Mouse (Mus musculus): ENCODE measurements around the gene Zfp398.
A peak's percentile ranks its signal among the peaks of the same experiment; 100 is the strongest.
"Not testable (repeated sequence)": the region's sequence is repeated elsewhere in the genome, so short reads cannot be mapped to it uniquely, and the experiment has no call there.

The Zfp398 gene

GRCm38 (mm10) chr6:47821776-47822175, 13.7 kb upstream of the Zfp398 start:
- no peak for DNase-seq (ENCODE audit: extremely low read depth, low read depth, low spot score)

DNA sequence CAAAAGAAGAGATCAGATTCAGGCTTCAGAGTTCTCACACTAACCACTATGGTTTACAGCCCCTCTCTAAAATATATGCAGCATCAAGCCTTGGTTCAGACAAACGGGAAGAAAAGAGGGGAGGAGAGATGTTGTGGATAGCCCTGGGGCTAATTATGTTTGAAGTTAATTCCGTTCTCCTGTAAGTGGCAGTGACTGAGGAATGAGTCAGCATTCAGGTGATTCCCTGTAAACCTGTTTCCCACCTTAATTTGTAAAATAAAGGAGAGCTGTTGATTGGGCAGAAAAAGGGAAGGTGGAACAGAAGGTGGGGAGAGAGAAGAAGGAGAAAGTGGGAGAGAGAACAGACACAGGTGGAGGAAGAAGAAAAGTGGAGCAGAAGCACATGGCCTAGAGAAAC, 11.2 kb upstream of the Zfp398 start:
- DNase-seq (ENCODE audit: extremely low read depth, low read depth, low spot score), result no peak

DNA sequence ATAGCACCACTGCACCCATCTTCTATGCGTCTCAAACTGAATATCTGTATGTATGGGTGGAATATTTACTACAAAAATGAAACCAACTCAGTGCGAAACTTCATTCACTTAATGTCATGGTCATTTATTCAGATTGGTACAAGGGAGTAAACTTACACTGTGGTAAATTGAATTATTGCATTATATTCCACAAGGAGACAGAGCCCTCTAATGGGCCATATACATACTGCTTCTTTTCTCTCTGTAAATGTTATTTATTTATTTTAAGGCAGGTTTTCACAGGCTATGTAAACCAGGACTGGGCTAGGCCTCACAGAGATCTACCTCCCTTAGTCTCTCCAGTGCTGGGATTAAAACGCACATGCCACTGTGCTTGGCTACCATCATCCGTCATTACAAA, 8.0 kb upstream of the Zfp398 start:
- no peak for DNase-seq (ENCODE audit: extremely low read depth, low read depth, low spot score)

- DNase-seq (ENCODE audit: extremely low read depth, low read depth, low spot score), result no peak
Observed at GRCm38 (mm10) chr6:47828950-47829349, 6.5 kb upstream of the Zfp398 start.

DNA sequence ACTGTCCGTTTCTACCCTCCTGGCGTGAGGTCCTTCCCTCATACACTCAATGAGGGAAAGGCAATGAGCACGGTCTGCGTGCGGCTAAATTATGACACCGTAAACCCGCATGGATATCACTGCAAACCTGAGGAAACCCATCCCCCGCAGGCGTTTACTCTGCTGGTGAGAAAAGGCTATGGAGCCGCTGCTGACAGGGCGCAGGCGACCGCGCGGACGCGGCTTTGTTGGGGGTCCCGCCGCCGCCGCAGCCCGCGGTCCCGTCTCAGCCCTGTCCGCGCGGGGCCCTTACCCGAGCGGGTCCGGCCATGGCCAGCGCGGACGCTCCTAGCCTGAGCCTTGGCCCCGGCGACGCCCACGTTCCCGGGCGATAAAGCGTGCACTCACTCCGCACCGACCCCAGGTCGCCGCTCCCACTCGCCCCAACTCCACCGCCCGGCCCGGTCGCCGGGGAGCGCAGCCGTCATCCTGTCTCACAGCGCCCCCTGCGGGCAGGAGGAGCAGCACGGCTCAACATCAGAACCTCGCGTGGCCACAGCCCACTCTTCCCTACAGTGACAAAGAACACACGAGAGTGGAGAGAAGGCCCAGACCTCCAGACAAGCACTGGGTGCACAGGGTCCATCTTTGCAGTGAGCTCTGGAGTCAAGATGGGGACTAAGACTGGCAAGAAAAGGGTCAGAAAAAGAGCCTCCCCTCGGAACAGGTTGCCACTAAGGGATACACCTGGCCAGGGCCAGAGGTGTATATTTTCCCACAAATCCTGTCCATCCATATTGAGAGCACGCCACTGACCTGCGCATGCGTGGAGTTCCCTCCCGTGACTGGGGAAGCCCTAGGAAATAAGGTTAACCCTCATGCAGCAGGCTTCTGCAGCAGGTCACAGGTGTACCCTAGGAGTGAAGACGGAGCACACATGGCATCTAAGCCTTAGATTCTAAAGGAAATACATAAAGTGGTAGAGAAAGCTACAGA, 5.1 kb upstream of the Zfp398 start, which contains the start of gene Zfp786:
Gene Zfp786, minus strand, starts transcription at position 764 of the 975 bp plus-strand sequence.
- no peak for DNase-seq (ENCODE audit: extremely low read depth, low read depth, low spot score)

DNA sequence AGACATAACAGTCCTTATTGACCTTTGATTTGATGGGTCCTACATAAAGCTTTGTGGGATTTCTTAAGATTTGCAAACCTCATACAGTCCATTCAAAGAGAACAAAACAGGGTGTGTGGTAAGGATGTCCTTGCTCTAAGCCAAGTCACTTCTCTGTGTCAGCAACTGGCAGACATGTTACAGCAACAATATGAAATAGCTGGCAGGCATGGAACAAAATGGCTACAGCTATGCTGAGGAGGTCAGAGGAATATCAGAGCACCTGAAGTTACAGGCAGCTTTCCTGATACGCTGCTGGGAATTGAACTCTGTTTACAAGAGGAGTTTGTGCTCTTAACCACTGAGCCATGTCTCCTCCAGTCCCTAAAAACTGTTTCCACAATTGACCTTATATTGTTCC, 3.2 kb upstream of the Zfp398 start:
- DNase-seq (ENCODE audit: extremely low read depth, low read depth, low spot score), result no peak

DNA sequence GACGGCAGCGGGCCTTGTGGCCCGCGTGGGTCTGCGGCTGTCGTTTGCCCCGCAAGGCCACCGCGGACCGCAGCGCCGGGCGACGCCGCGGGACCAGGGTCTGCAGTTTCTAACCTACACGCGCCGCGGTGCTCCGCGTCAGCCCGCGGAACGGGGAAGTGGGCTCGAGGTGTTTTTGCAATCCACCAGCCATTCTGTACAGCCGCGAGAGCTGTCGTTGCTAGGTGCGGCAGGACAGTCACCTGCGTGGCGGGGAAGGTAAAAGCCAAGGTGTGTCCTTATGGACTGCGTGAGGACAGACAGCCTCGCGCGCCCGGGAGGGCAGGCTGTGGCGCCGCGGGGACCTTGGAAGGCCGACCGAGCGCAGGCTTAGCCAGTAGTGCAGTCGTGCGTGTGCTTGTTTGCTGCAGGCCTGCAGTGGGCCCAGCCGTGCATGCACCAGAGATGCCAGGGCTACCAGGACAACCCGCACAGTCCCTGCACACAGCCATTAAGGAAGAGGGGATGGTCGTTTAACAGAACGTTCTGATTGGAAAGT, 592 bp downstream of the Zfp398 start:
- no peak for DNase-seq (ENCODE audit: extremely low read depth, low read depth, low spot score)

DNA sequence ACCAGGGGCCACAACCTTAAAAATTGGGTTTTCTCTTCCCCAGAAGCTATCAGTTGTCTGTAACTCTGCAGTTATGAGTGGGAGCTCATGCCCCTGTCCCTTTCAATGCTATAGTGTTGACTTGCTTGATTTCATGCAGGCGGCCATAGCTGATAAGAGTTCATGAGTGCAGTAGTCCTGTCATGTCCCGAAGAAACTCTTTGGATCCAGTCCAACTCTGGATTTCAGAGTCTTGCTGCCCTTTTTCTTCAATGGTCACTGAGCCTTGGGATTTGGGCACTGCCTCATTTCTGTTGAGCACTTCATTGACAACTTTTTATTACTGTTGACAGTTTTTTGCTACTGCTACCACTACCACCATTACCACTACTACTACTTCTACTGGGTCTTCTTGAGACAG, 2.2 kb downstream of the Zfp398 start:
- DNase-seq (ENCODE audit: extremely low read depth, low read depth, low spot score), result no peak

DNA sequence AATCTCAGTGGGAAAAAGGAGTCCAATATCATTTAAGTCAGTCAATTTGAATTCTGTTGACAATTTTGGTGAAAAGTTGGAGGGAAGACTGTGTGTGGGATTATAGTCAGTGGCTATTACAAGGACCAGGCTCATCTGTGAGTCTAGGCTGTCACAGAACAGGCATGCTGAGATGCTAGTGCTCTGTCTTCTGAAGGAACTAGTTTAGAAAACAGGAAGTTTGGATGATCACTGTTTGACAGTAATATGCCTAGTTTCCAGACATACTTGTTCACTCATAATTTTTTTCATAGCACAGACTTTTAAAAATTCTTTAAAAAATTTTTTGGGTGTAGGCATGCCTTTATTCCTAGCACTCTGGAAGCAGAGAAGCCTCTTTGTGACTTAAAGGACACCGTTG, 5.6 kb downstream of the Zfp398 start:
- DNase-seq (ENCODE audit: extremely low read depth, low read depth, low spot score), result no peak

- DNase-seq (ENCODE audit: extremely low read depth, low read depth, low spot score), result no peak
Observed at GRCm38 (mm10) chr6:47841831-47842230, 6.4 kb downstream of the Zfp398 start.

DNA sequence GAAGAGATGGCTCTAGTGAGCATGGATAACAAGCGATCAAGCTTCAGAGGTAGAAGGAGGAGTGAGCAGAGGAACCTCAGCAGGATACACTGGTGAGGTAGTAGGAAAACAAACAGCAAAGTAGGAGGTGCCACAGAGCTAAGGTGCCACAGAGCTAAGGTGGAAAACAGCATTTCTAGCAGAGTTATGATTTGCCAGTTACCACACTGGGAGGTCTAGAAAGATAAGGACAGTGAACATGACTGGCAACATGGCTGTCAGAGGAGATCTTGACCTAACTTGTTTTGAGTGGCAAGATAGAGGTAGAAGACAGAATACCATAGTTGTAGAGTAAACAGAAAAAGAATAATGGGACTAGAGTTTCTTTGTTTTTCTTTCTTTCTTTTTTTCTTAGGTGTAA, 6.9 kb downstream of the Zfp398 start:
- DNase-seq (ENCODE audit: extremely low read depth, low read depth, low spot score), result no peak

DNA sequence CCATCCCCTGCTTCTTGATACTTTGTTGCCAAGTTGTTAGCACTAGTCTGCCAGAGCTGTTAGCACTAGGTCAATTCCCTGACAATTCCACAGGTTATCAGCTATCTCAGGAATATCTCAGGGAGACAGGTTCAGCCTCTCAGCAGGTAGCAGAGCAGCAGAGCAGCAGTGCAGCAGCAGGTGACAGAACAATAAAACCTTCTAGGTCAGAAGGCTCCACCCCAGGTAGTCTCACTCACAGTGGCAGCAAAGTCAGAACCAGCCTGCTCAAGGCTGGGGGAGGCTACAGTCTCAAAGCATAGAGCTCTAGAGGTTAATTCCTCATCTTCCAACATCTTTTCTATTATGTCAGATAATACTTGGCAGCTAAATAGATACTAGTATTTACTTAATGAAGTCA, 10.3 kb downstream of the Zfp398 start:
- DNase-seq (ENCODE audit: extremely low read depth, low read depth, low spot score), result no peak

DNA sequence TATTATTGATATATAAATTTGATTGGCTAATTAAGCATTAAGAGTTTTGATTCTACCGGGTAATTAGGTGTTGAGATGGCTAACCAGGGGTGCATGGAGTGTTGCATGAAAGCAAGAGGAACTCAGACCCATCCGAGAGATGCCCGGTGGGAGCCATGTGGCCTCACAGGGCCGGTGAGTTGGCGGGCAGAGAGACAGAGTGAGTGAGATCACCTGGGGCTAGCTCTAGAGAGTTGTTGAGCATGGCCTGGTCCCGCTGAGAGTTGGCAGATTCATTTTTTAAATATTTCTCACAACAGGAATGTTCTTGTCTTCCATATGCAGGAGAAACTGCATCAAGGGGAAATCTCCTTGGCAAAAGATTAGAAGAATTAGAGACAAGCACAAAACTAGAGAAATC, 21.8 kb downstream of the Zfp398 start:
- DNase-seq (ENCODE audit: extremely low read depth, low read depth, low spot score), result no peak

DNA sequence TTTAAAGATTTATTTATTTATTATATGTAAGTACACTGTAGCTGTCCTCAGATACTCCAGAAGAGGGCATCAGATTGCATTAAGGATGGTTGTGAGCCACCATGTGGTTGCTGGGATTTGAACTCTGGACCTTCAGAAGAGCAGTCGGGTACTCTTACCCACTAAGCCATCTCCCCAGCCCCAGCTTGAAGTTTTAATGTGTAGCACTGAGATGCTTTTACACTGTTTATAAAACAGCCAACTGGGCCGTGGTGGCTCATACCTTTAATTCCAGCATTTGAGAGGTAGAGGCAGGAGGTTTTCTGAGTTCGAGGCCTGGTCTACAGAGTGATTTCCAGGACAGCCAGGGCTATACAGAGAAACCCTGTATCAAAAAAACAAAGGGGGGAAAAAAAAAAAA, 22.3 kb downstream of the Zfp398 start:
- not testable (repeated sequence) for DNase-seq (ENCODE audit: extremely low read depth, low read depth, low spot score)

GRCm38 (mm10) chr6:47872266-47872665, 36.8 kb downstream of the Zfp398 start:
- DNase-seq (ENCODE audit: extremely low read depth, low read depth, low spot score), result no peak

- DNase-seq (ENCODE audit: extremely low read depth, low read depth, low spot score), result no peak
Observed at GRCm38 (mm10) chr6:47877058-47877457, 41.6 kb downstream of the Zfp398 start, which contains the start of gene Zfp282. Gene Zfp282, plus strand, starts transcription at chr6:47877204.

- no peak for DNase-seq (ENCODE audit: extremely low read depth, low read depth, low spot score)
Observed at GRCm38 (mm10) chr6:47877461-47878132, 42.1 kb downstream of the Zfp398 start.

- DNase-seq (ENCODE audit: extremely low read depth, low read depth, low spot score), result no peak
Observed at GRCm38 (mm10) chr6:47878133-47878514, 42.7 kb downstream of the Zfp398 start.

DNA sequence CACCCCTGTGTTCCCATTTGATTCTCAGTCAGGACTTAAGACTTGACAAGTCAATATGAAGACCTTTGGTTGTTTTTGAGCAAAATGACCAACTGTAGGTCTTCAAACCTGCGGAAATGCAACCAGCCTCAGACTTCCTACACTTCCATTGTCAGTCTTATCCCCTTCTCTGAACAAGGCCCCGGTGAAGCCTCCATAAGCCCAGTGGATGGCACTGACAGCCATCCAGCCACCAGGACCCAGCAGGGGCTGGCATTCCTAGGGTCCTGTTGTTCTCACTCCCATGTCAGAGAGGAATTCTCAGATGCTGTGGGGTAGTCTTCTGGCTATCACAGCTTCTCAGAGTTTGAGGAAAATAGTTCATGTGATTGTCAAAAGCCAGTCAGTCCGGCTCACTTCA, 43.1 kb downstream of the Zfp398 start:
- DNase-seq (ENCODE audit: extremely low read depth, low read depth, low spot score), result no peak

GRCm38 (mm10) chr6:47879049-47879716, 43.7 kb downstream of the Zfp398 start:
- peak; percentile 97 for DNase-seq (ENCODE audit: extremely low read depth, low read depth, low spot score)

GRCm38 (mm10) chr6:47880166-47880565, 44.7 kb downstream of the Zfp398 start:
- no peak for DNase-seq (ENCODE audit: extremely low read depth, low read depth, low spot score)

All from fat pad, adult 2 months (tissue).